Mouse (Mus musculus) layer of hippocampus, adult 18-20 months (tissue): ENCODE data around the gene Cd27. TPM values are rescaled to one million over a fixed set of nuclear protein-coding genes. Genes with fewer than 3 reads are reported as not detected.

ENCODE experiments used
- DNase-seq, 2 experiments: peaks; one replicate each; pipeline ENCODE4 v3.0.0; 2022; ENCODE audit warnings: low spot score in 2 of 2
- microRNA-seq, 2 experiments: library from miRNA; unstranded; fragments of <30 nt; microRNA quantifications; one replicate each; pipeline ENCODE4 v1.2.0; 2021
- total RNA-seq, 2 experiments: library from RNA; stranded (reverse); gene quantifications; 2 replicates each; pipeline ENCODE4 v1.2.3; 2021

Cd27 gene
- total RNA-seq, 2 experiments from 2014 or later, result not detected

DNA sequence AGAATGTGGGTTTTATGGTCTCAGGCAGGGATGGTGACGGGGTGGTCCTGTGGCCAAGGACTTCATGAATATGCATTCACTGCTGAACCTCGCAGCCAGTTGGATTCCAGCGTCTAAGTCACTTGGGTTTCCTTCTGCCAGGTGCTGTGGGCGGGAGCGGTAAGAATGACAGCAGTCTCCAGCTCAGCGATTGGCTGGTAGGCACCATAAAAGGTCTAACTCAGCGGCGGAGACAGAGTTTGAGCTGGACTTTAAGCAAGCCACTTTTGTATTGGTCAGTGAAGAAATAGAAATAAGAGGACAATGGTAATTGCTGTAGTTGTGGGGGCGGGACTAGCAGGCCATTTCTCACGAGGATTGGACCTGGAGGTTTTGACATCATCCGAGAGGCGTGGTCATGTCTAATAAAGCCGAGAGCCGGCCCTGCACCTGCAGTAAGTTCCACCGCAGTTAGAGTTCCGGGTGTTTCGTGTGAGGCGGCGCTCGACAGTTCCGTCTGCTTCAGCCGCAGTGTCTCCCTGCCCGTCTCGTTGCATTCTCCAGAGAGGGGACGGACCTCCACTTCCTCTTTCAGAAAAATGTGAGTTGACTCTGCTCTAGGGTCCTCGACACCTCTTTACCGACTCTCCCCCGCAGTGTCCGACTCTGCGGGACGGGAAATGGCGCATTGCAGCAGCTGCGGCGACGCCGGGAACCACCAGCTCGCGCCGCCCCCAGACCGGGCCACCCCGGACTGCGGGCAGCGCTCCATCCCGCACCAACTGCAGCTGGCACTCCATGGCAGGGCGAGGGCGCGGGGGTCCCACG lies 21.5 kb downstream of the Cd27 start, which contains the start of gene Vamp1:
Gene Vamp1 (plus strand): TSS at position 404 of the 807 bp plus-strand sequence.
- DNase-seq, result peak; percentile 90 to 96

DNA sequence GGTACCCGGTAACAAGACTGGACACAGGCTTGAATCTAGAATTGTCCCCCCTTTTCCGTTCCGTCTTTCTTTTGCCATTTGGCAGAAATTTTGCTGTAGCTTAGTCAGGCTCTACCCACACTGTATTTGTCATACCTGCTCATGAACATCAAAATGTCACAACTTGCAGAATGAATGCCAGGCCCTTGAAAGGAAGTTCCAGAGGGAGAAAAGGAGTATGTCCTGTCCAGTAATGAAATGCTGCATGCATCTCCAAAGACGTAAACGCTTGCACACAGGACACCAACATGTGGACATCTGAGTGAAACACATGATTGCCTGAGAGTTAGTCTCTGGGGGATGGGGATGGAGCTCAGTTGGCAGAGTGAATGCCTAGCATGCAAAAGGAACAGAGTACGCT lies 23.1 kb downstream of the Cd27 start:
- no peak for DNase-seq

DNA sequence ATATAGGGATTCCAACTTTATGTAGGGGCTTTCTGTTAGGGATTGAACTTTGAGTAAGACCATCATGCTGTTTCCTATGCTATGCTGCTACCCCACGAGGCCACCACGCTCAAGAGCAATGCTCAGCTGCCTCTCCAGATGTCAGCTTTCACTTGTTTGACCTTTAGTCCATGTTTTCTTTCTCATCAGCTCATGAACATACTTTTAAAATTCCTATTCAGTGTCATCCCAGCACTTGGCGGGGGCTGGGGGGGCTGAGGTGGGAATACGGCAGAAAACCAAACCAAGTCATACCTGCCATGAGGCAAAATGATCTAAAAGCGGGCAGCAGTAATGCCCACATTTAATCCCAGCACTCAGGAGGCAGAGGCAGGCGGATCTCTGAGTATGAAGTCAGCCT lies 23.7 kb downstream of the Cd27 start:
- no peak for DNase-seq

DNA sequence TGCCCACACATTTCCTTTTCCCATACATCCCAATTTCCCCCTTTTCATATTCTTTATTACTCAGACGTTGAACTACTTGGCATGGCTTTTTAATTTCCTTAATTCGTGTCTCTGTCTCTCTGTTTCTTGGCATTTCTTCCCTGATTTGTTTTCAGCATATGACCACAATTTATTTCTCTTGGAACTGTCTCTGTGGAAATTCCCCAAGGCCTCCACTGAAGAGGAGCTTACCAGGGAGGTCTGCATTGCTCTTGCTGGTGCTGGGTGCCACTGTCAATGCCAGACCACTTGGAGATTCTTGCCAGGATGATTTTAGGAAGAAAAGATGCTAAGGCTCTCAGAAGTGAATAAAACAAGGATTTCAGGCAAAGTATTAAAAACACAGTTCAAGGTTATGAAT lies 24.2 kb downstream of the Cd27 start:
- no peak for DNase-seq

DNA sequence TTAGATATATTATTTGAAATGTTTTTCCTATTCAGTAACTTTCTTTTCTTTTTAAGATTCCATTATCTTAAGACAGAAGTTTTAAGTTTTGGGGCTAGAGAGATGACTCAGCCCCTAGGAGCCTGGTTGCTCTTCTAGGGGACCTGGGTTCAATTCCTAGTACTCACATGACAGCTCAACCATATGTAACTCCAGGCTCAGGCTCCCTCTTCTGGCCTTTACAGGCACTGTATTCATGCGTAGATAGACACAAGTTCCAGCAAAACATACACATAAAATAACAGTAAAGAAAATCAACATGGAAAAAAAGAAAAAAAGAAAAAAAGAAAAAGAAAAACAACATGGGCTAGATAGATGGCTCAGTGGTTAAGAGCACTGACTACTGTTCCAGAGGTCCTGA lies 26.4 kb downstream of the Cd27 start:
- DNase-seq, result no peak

DNA sequence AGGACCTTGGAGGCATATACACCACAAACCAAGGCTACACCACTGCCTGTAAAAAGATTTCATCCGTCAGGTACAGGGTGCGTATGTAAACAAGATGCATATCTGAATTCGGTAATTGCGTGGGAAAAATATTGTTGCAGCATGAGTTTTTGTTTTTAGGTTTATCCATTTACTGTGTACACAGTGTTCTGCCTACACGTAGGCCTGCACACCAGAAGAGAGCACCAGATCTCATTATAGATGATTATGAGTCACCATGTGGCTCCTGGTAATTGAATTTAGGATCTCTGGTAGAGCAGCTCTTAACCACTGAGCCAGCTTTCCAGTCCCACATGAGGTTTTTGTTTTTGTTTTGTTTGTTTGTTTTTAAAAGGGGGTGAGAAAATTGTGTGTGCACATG lies 39.6 kb downstream of the Cd27 start:
- peak in 1 of 2 experiments; percentile 66 for DNase-seq

DNA sequence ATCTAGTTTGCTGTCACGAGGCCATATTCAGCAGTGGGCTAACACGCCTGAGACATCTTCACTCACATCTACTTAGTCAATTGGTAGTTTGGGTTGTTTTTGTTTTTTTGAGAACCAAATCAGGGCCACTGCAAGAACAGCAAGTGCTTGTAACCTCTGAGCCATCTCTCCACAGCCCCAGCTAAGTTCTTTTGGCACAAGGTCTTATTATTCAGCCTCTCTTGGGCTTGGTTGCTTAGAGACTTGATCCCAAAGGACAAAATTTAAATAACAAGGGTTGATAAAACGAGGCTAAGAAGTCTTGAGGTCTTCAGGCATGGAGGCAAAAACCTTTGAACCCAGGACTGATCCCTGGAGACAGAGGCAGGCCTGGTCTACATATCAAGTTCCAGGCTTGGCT lies 40.5 kb downstream of the Cd27 start:
- DNase-seq, result no peak

DNA sequence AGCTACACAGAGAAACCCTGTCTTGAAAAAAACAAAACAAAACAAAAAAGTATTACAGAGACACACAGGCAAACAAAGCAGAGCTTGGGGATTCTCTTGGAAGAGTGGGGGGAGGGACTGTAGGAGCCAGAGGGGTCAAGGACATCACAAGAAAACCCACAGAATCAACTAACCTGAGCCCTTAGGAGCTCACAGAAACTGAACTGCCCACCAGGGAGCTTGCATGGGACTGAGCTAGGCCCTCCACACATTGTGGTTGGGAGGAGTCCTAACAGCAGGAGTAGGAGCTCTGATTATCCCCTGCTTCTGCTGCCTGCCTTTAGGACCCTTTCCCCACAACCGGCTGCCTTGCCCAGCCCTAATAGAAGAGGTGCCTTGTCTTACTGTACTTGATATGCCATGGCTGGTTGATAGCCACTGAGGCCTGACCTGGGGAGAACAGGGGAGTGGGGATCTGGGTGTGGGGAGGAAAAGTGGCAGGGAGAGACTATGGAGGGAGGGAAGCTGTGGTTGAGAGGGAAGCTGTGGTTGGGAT lies 41.2 kb downstream of the Cd27 start:
- DNase-seq, result no peak

DNA sequence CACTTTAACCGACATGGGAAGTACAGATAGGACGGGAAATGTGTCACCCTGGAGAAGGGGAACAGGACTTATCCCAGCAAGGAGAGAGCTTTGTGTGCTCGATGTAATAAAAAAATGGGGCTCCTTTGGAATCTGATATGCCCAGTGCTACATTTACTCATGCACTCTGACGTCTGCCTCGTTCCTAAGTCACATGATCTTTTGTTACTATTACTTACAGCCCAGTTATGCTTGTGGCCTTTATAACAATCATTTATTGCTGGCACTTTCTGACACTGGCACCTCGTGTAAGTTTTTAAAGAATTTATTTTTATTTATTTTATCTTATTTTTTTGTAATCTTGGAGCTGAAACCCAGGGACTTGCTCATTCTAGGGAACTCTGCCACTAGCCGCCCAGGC lies 43.4 kb downstream of the Cd27 start:
- no peak for DNase-seq

DNA sequence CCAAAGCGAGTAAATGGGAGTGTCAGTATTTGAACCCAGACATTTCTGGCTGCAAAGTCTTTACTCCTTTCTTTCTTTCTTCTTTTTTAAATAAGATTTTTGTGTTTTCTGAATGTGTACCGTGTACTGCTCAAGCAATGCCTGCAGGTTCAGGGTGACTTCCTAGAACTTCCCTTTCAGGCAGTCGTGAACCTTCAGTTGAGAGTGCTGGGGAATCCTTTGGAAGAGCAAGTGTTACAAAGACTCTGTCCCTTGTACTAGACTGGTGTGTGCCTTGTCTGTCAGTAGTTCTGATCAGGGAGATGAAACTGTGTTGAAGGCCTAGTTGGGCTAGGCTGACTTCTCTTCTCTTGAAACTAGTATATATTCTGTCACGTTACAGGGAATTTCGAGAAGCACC lies 44.0 kb downstream of the Cd27 start:
- no peak for DNase-seq

DNA sequence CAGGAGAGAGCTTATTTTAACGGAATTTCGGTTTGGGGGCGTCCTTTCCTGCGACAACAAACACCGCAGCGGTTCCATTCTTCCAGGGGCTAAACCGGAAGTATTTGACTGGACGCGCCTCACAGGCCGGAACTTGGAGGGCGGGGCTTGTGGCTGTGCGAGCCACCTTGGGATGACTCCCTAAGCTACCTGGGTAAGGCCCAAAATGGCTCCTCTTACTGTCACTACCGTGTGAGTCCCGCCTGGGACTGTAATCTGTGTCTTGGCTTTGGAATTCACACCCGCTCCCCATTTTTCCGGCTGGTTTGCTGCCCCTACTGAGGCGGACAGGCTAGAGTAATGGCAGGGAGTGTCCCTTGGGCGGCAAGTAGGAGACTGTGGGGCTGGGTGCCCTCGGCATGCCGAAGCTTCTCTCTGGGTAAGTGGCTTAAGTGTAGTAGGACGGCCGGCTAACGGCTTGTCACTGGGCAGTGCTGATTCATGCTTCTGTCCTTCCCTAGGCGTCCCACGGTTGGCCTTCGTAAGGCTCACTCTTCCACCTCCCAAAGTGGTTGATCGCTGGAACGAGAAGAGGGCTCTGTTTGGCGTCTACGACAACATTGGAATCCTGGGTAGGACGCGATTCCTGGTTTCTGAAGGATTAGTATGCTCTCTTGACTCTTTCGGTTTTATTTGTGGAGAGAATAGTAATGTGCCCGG lies 44.6 kb downstream of the Cd27 start:
- DNase-seq, result peak; percentile 86 to 91

DNA sequence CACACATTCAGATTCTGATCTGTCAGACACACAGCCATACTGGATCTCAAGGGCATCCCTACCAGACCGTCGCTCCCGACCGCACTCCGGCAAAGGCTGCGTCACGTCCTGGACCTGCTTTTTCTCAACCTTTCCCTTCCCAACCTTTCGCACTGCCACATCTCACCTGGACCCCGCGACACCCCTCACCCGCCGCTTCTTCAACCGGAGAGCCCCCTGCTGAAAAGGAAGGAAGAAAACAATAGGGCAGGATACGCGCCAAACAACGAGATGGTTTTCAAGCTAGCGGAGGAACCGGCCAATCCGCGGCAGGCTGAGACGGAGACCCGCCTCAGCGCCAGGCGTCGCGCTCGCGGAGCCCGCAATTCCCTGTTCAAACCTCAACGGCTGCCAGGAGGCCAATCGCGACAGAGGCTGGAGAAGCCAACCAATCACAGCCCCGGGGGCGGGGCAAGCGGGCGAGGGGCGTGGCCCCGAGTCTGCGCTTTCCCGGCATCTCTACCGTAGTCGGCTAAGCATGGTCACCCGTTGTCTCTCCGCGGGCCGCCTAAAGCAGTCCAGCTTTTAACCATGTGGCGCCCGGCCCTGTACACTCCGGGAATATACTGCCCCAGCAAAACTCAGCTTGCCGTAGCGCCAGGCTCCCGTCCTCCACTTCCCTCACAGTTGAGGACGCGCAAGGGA lies 45.3 kb downstream of the Cd27 start, which contains the start of the genes Ncapd2 and Mrpl51:
Gene Ncapd2 (minus strand): TSS at position 370 of the 684 bp plus-strand sequence.
Gene Mrpl51 (plus strand): TSS at position 470 of the 684 bp plus-strand sequence.
- peak; percentile 97 to 98 for DNase-seq

DNA sequence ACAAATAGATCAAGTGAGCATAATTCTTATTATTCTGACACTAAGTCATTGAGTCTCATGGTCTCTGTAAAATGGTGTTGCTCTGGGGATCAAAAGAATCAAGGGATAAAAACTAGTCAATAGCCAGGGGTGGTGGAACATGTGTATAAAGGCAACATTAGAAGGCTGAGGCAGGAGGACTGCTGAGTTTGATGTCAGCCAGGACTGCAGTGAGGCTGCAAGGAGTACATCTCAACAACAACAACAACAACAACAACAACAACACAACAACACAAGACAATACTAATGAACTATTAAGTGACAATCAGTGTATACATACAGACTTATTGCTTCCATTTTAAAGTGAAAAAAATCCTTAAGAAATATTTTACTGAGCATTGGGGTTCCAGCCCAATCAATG lies 46.0 kb downstream of the Cd27 start:
- no peak for DNase-seq

DNA sequence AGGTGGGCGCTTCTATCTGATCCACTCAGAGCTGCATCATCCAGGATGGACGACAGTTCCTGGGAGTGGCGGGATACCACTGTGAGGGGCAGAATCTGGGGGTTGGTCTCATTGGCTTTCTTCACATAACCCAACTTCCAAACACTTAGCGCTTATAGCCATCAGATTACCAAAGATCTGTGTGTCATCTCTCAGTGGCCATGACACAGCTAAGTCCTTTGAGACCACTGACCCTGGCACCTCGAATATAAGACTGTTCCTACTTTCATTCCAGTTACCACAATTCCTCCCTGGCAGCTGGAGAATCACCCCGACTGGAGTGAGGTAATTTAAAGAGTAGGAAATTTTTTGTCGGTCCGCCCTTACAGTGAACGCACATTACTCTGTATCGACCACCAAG lies 50.6 kb downstream of the Cd27 start:
- no peak for DNase-seq

Small RNAs within 50 kb of the gene (microRNA-seq; reads per million reads assigned to microRNA genes)
- gene Mir3098 (0.49 to 0.59 reads per million in 2 experiments), gene Mir8113 (0 reads per million in 2 experiments)

Other genes starting within 250 kb of the Cd27 start
- 100 to 1,000 TPM; 168 to 191 TPM for gene Pianp, start 240.3 kb downstream of the Cd27 start, total RNA-seq
- 10 to 100 TPM; 43.1 to 44.9 TPM for gene Zfp384, start 227.9 kb downstream of the Cd27 start, total RNA-seq
- gene Ing4, start 197.2 kb downstream of the Cd27 start, total RNA-seq, result 10 to 100 TPM; 54.1 to 54.6 TPM
- gene Acrbp, start 187.3 kb downstream of the Cd27 start, total RNA-seq, result 10 to 100 TPM; 15.7 to 17.7 TPM
- gene Lpar5, start 169.1 kb downstream of the Cd27 start, total RNA-seq, result under 1 TPM; 0.56 to 0.87 TPM
- gene Chd4, start 141.0 kb downstream of the Cd27 start, total RNA-seq, result 100 to 1,000 TPM; 153 to 176 TPM
- 10 to 100 TPM; 31.3 to 32.4 TPM for gene Nop2, start 105.1 kb downstream of the Cd27 start, total RNA-seq
- gene Iffo1, start 91.8 kb downstream of the Cd27 start, total RNA-seq, result 10 to 100 TPM; 63.0 to 69.1 TPM
- 1,000 to 10,000 TPM; 2,555 to 2,598 TPM for gene Gapdh, start 70.5 kb downstream of the Cd27 start, total RNA-seq
- 10 to 100 TPM; 20.4 to 25.8 TPM for gene Ncapd2, start 45.3 kb downstream of the Cd27 start, total RNA-seq
- gene Mrpl51, start 45.2 kb downstream of the Cd27 start, total RNA-seq, result 10 to 100 TPM; 63.2 to 72.2 TPM
- gene Vamp1, start 21.5 kb downstream of the Cd27 start, total RNA-seq, result 10 to 100 TPM; 82.2 to 86.4 TPM
- 1 to 10 TPM; 4.1 to 4.4 TPM for gene Tapbpl, start 5.2 kb downstream of the Cd27 start, total RNA-seq
- gene Tuba3a, start 49.0 kb upstream of the Cd27 start, total RNA-seq, result not detected
- gene Ltbr, start 76.9 kb upstream of the Cd27 start, total RNA-seq, result 1 to 10 TPM; 6.5 to 7.4 TPM
- gene Scnn1a, start 83.6 kb upstream of the Cd27 start, total RNA-seq, result 1 to 10 TPM; 3.6 to 6.6 TPM
- gene Tnfrsf1a, start 112.4 kb upstream of the Cd27 start, total RNA-seq, result 10 to 100 TPM; 11.7 to 11.8 TPM
- under 1 TPM; 0.13 to 0.17 TPM for gene Plekhg6, start 143.8 kb upstream of the Cd27 start, total RNA-seq